Mouse (Mus musculus): ENCODE results near the gene Nr4a1. TPM values are rescaled to one million over a fixed set of nuclear protein-coding genes. Genes with fewer than 3 reads are reported as not detected.

The Nr4a1 gene
- polyA plus RNA-seq, 2 experiments from 2014 or later = 57.3 to 120 TPM

GRCm38 (mm10) chr15:101286129-101286770 lies 32.2 kb downstream of the Nr4a1 start:
- ATAC-seq = no peak

GRCm38 (mm10) chr15:101287361-101287760 lies 33.3 kb downstream of the Nr4a1 start:
- no peak for ATAC-seq

DNA sequence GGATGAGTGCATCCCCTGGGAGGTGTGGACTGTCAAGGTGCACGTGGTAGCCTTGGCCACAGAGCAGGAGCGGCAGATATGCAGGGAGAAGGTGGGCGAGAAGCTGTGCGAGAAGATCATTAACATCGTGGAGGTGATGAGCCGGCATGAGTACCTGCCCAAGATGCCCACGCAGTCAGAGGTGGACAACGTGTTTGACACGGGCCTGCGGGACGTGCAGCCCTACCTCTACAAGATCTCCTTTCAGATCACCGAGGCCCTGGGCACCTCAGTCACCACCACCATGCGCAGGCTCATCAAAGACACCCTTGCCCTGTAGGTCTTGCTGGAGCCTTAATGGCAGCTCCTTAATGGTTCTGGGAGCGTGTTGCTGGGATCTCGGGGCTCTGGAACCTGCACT lies 36.3 kb downstream of the Nr4a1 start:
- no peak for ATAC-seq

- ATAC-seq = no peak
These were observed 37.9 kb downstream of the Nr4a1 start for GRCm38 (mm10) chr15:101292012-101292411.

GRCm38 (mm10) chr15:101293025-101293621 lies 39.1 kb downstream of the Nr4a1 start, which contains the start of gene 6030408B16Rik:
Gene 6030408B16Rik (plus strand): TSS chr15:101293212.
- no peak for ATAC-seq

- no peak for ATAC-seq
These were observed 40.2 kb downstream of the Nr4a1 start for GRCm38 (mm10) chr15:101294028-101294894.

DNA sequence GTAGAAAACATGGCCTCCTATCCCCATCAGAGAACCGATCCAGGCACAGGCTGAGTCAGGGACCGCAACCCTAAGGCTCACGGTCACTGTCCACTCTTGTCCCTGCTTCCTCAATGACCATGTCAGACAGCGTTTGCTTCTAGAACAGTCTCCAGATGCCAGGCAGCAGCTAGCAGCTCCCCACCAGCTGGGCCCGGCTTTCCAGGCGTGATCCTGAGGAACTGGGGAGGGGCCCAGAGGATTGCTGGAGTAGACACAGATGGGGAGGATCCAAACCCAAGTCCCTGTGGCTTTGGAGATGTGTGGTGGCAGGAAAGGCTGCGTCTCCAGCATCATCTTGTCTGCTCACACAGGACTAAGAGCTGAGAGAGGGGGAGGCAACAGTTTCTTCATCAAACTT lies 41.0 kb downstream of the Nr4a1 start:
- no peak for ATAC-seq

DNA sequence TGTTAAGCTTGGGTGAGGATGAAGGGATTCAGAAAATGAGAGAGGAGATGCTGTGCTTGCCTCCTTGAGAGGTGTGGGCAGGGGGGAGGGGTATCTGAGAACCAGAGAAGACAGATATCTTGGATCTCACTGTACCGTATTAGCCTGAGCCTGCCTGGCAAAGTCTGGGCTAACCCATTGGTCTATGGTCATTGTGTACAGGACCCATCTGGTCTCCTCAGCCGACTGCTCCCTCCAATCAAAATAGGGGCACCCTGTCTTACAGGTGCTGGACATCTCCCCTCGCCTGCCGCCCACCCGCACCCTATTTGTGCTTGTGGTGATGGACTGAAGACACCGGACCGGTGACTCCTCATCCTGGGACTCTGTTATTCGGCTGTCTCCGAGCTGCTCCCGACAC lies 41.5 kb downstream of the Nr4a1 start:
- ATAC-seq = no peak

DNA sequence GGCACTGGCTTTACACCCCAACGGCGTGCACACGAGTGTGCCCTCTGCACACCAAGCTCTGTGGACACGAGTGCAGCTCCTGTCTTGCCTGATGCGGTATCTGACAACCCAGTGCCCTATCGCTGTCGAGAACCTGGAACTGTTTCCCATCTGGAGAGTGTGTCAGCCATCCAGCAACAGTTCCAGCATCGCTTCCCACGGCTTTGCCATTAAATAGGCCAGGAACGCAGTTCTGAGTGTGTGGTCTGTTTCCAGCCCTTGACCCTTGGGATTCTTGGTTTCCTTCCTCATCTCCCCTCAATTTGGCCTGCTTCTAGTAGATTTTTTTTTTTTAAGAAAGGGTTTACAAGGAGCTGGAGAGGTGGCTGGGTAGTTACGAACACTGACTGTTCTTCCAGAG lies 42.0 kb downstream of the Nr4a1 start:
- no peak for ATAC-seq

GRCm38 (mm10) chr15:101297988-101298387 lies 43.9 kb downstream of the Nr4a1 start:
- ATAC-seq = no peak

DNA sequence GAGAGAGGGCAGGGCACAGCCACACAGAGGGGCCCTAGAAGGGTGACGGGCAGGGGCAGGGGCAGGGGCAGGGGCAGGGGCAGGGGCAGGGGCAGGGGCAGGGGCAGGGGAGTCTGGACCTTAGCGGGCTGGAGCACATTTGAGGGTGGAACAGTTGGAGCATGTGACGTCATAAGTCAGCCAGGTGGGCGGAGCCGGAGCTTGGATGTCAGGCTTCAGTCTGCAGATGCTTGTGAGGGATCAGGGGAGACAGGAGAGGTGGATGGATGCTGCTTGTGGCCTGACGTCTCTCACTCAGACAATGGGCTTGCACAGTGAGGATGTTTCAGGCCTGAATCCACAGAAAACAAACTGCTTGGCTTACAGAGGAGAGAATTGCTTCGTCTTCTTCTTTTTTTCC lies 44.5 kb downstream of the Nr4a1 start:
- no peak for ATAC-seq

DNA sequence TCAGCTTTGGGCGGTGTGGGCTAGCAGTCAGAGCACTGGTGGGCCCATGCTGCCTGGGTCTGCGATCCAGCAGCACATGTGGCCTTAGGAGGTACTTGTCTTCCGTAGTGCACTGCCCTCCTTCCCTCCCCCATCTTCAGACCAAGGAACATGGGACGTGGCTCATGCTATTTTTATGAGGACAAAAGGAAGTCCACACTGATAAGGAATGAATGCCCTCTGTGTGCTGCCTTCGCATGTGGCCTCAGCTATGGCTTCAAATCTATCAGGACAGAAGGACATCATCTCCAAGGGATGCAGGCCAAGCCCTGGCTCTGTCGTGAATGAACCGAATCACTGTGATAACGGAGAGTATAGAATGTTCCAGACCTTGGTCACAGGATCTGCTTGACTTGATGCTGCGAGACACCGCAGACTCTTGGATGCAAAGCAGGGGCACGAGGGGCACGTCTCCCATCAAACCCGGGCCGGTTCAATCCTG lies 45.5 kb downstream of the Nr4a1 start:
- no peak for ATAC-seq

DNA sequence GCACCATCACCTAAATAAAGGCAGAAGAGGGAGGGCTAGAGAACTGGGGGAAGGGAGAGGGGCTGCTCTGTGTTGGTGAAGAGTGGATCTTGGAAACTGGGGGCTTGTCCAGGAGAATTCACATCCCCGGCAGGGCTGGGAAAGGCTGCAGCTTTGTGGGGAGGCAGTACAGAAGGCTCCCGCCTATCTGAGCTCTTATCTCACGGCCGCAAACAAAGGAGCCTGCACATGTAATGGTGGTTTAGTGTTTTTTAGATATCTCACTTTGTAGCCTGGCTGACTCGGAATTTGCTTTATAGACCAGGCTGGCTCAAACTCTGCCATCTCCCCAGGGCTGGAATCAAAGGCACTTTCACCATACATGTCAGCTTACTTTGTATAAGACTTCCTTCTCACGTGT lies 46.1 kb downstream of the Nr4a1 start:
- ATAC-seq = no peak

DNA sequence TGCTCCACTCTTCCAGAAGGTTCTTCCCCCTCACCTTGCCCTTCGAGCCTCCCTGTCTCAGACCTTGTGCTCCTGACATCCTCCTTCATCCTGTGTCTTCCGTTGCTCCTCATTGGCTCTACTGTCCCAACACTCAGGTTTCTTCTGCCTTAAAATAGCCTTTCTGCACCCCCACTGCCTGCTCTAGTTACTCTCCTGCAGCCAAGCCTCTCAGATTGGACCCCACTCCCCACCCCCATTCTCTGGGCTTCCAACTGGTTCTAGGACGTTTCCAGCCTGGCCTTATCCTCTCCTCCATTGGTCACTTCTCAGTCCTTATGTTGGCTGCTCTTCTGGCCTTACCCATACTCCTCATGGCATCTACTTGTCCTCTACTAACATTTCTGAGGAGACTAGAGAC lies 48.1 kb downstream of the Nr4a1 start:
- no peak for ATAC-seq

- no peak for ATAC-seq
These were observed 49.8 kb downstream of the Nr4a1 start for GRCm38 (mm10) chr15:101303830-101304229.

DNA sequence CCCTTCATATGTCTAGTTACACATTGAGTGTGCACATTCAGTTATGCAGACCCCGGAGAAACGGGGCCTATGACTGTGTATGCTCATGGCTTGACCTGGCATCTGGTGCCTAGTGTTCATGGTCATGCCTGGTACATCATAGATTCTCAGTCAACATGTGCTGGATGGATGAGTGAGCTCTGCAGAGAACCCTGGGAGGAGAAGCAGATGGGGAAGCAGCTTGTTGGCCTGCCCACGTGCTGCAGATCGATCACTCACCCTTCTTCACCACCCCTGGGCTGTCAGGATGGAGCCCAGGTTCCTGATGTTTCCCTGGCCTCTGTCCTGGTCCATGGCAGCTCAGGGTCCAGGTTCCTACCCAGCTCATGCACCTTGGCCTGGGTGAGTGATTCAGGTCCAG lies 52.4 kb downstream of the Nr4a1 start:
- no peak for ATAC-seq

GRCm38 (mm10) chr15:101308440-101309348 lies 54.6 kb downstream of the Nr4a1 start:
- no peak for ATAC-seq

DNA sequence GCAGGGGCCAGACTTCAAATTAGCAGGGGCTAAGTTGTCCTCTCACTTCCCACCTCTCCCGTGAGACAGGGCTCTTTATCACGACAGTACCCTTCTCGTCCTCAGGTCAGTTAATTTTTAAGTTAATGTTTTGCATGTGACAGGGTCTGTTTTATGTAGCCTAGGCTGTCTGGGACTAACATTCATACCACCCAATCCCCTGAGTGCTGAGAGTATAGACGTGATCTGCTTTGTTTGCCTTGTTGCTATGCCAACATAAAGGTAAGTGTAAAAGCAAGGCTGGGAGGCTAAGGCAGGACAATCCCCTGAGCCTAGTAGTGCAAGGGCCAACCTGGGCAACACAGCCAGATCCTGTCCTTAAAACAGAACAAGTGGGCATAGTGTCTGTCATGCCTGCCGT lies 55.4 kb downstream of the Nr4a1 start:
- ATAC-seq = no peak

- ATAC-seq = no peak
These were observed 57.2 kb downstream of the Nr4a1 start for GRCm38 (mm10) chr15:101311087-101311770.

DNA sequence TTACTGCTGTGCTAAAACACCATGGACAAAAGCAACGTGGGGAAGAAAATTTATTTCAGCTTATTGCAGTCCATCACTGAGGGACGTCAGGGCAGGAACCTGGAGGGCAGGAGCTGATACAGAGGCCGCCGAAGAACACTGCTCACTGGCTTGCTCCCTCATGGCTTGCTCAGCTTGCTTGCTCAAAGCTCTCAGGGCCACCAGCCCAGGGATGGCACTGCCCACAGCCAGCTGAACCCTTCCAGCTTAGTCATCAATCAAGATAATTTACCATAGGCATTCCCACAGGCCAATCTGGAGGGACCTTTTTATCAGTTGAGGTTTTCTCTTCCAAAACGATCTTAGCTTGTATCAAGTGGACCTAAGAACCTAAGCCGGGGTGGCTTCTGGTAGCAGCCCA lies 57.9 kb downstream of the Nr4a1 start:
- ATAC-seq = no peak

GRCm38 (mm10) chr15:101315378-101315777 lies 61.3 kb downstream of the Nr4a1 start:
- no peak for ATAC-seq

GRCm38 (mm10) chr15:101315832-101316231 lies 61.8 kb downstream of the Nr4a1 start:
- ATAC-seq = peak; percentile 99

Measured in CD4-positive, CD25-positive, alpha-beta regulatory T cell, adult 4 months (primary cell).